Mouse (Mus musculus) left cerebral cortex, postnatal 25 days (tissue): ENCODE results near the gene Dapl1. TPM values are rescaled to one million over a fixed set of nuclear protein-coding genes. Genes with fewer than 3 reads are reported as not detected.
A peak's percentile ranks its signal among the peaks of the same experiment; 100 is the strongest.

Experiments
- DNase-seq, 2 experiments: peaks; one replicate each; pipeline ENCODE4 v3.0.0; 2022; ENCODE audit warnings: low spot score in 2 of 2, mixed read lengths in 1 of 2
- intact Hi-C: fragments of 180-260 bp; cut with DNase I; formaldehyde crosslinking; loops from one replicate; pipeline ENCODE4 v1.15.1; 2025
- total RNA-seq, 2 experiments: library from RNA; stranded (reverse); gene quantifications; 2 replicates each; pipeline ENCODE4 v1.2.3; 2021

Gene Dapl1
- 1 to 10 TPM in 1 of 2 experiments, not detected in 1; 1.7 TPM for total RNA-seq

DNA sequence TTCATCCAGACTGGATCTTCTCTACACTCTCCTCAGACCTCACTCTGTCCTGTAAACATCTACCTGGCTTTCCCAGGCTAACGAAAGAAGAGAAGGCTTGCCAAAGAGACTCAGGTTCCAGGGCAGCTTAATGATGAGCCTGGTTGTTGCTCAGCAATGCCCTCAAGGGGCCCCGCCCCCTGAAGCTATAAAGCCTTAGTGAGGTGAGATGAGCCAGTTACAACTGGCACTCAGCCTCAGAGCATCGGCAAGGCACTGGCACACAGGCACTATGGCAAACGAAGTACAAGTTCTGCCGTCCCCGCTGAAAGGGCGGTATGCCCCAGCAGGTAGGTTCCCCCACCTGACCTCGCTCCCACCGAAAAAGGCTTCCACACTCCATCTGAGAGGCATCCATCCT, at the start of gene Dapl1:
Gene Dapl1, plus strand, starts transcription at position 216 of the 400 bp plus-strand sequence.
- intact Hi-C loops: no loop called here
- DNase-seq: no peak

DNA sequence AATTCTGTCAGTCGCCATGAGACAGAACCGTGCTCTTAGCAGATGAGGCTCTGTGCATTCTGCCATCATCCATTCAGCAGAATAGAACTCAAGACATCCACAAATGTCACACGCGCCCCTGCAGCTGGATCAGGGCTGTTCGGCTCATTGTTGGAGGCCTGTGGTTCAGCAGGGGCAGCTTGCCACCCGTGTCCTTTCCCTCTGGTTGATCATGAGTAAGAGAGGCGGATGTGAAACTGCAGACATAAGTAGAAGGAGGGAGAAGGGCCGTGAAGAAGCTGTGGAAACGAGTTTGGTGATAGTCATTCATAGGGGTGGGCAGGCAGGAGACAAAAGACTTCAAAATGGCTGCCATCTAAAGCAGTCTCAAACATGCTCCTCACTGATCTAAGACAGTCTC, 49.6 kb upstream of the Dapl1 start:
- DNase-seq: no peak
- intact Hi-C loops: loop anchor here (5.0 kb wide), 1 partner anchor 273 kb away; the partner anchor contains the start of genes Ccdc148 and Pkp4

DNA sequence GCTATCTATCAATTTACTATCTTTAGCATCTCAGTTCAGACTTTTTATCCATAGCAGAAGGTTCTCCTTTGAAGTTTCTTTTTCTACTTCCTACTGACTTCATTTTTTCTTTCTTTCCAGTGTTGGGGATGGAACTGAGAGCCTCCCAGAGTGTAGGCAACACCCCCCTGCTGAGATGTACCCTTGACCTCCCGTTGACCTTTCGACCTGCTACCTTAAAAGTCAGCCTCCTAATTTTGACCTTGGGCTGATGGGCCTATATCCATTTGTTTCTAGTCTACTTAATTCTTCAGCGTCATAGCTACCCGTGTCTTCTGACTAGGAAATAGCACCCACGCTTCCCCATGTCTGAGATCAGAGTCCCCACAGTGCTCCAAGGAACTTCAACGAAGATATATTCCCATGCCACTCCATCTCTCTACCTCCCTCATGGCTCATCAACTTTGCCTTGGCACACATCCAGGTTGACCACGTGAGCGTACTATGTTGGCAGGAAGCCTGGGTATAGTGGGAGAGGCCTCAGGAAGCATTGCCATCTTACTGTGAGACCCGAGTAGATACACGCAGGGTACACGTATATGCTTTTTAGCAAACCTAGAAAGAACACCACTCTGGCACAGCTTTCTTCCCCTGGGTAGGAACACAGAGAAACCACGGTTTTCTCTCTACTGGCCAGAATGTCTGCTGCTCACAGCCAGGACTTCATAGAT, 46.6 kb upstream of the Dapl1 start:
- peak; percentile 79 to 82 for DNase-seq
- intact Hi-C loops: loop anchor here (2.0 to 5.0 kb wide), 4 partner anchors 276 to 737 kb away; partner anchors contain the start of genes Ccdc148 and Pkp4

DNA sequence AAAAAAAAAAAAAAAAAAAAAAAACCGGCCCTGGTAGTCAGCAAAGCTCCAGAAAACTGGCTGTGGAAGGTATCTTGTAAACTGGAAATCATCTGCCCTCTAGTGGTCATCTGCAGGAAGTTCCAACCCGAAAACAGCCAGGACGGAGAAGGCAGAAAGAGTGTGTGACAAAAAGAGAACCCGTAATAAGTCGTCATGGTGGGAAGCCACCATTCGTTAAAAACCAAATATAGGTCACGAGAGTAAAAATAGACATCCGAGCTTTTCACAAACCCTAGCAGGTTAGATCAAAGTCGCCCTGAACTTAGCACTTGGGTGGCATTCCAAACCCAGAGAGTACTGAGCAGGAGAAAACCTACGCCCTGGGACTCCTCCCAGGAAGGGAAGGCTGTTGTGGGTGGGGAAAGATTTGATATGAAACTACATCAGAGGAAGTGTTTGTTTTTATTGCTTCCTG, 45.9 kb upstream of the Dapl1 start:
- intact Hi-C loops: loop anchor here (2.0 to 5.0 kb wide), 4 partner anchors 276 to 738 kb away; partner anchors contain the start of genes Ccdc148 and Pkp4
- peak; percentile 73 to 82 for DNase-seq

DNA sequence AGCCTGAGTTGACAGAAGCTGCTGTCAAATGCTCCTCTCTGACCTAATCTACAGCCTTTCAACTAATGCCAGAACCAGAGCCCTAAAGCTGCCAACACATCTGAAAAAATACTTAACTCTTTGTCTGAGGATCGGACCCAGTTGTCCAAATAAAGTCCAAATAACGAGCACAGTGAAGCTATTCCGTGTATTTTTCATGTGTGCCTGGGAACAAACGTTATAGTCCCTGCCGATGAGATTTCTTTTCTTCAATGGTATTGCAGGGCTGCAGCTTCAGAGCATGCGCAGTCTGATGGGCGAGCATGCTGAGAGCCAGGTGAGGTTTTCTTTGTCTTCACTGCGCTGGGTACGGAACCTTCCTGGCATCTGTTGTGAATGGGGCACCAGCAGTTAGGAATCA, 44.6 kb upstream of the Dapl1 start:
- DNase-seq: no peak
- intact Hi-C loops: loop anchor here (2.0 to 5.0 kb wide), 5 partner anchors 278 to 758 kb away; partner anchors contain the start of genes Ccdc148 and Pkp4

DNA sequence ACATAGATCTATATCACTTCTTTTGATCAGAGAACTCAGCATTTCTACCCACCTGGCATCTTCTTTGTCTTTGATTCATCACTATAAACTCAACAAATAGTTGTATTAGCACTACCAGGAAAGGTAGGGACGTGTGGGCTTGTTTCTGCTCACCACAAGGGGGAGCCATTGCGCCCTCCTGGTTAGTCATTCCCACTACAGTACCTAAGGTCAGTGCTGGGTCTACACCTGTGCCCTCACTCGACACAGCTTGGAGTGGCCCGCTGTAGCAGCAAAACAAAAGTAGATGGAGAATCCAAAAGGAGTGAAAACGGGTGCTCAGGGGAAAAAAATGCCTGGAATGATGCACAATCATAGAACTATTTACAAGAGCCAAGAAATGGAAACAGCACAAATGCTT, 44.0 kb upstream of the Dapl1 start:
- intact Hi-C loops: loop anchor here (5.0 kb wide), 1 partner anchor 758 kb away; no protein-coding TSS in a partner anchor
- DNase-seq: peak; percentile 36 to 40

DNA sequence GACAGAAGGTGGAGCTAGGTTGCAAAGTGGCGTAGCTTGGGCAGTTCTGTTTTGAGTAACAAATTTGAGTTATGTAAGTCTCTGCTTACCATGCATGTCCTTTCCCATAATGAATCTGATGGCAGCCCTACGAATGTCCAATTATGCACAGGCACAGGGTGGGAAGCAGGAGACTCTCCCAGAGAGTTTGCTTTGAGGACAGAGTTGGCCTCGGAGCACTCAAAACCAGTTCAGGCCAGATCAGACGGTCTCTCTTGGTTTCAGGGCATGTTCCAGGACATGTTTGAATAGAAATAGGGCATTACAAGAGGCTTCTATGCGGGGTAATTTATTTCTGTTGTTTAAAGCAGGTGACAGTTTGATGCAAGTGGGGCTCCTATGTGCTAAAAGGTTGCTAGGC, 42.8 kb upstream of the Dapl1 start:
- intact Hi-C loops: loop anchor here (5.0 kb wide), 1 partner anchor 759 kb away; no protein-coding TSS in a partner anchor
- DNase-seq: no peak

DNA sequence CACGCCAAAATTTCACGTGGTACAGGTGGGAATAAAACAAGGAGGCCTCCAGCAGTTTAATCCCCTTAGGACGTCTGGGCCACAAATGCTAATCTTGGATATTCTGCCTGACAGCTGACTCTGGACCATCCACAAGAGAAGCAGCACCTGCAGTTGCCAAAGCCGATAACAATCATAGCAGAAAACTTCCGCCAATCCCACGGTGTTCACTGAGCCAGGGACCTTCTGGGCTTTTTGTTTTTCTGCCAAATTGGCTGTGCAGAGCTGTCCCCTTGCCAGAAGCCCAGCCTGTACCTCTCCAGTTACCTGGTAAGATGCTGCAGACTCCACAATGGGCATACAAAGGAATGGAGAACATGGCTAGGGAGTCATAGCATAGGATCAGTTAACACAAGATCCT, 37.8 kb upstream of the Dapl1 start:
- intact Hi-C loops: no loop called here
- no peak for DNase-seq

DNA sequence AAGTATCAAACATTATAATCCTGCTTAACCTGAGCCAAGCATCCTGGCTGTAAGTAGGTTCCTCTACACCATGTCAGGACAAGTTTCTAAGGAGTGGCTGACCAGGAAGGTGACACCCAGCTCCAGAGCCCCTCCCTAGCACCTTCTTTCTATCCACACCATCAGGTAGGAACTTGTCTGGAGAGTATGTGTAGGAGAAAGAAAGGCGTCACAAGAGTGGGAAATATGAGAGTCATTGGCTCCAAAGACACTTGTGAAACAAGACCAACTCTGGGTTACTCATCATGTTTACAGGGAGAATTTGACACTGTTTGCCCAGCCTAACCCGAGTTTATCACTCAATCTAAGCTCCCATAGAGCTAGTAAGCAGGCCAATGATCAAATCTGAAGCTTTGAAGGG, 36.7 kb upstream of the Dapl1 start:
- intact Hi-C loops: no loop called here
- DNase-seq: no peak

DNA sequence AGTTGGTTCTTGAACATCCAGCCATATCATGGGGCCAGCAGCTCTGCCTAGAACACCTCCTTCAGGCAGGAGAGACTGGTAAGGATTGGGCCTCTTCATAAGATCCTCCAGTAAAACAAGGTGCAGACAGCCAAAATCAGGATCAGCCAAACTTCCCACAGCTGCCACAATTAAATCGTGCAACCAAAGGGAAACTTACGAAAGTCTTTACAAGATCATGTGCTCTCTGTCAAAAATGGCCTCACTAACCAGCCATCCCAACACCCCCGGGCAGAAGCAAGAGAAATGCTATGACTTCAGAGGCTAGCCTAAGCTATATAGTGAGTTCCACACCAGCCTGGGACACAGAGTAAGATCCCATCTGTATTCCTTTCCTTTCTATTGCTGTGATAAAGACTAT, 35.9 kb upstream of the Dapl1 start:
- intact Hi-C loops: no loop called here
- no peak for DNase-seq

DNA sequence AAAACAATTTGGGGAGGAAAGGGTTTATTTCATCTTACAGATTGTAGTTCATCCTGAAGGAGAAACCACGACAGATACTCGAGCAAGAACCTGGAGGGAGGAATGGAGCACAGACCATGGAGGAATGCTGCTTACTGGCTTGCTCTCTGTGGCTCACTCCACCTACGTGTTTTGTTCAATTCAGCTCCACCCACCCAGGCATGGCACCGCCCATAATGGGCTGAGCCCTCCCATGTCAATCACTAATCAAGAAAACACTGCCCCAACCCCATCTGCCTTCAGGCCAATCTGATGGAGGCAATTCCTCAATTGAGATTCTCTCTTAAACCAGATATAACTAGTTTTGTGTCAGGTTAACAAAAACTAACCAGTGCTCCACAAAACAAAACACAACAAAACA, 35.5 kb upstream of the Dapl1 start:
- intact Hi-C loops: no loop called here
- no peak for DNase-seq

DNA sequence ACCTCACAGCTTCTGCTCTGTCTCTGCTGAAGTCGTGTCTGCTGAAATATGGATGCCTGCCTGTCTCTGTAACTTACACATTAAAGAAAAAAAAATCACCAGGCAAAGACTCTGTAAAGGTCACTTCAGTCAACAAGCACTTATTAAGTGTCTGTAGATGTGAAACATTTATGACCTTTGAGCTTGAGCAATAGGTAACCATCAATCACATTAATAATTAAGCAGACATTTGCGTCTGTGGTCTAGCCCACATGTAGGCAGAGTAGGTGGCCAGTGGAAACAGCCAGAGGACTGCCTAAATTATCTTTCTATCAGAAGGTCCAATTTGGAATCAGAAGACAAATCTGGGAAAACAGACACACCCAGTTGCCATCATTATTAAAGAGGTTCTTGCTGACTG, 32.8 kb upstream of the Dapl1 start:
- DNase-seq: no peak
- intact Hi-C loops: no loop called here

DNA sequence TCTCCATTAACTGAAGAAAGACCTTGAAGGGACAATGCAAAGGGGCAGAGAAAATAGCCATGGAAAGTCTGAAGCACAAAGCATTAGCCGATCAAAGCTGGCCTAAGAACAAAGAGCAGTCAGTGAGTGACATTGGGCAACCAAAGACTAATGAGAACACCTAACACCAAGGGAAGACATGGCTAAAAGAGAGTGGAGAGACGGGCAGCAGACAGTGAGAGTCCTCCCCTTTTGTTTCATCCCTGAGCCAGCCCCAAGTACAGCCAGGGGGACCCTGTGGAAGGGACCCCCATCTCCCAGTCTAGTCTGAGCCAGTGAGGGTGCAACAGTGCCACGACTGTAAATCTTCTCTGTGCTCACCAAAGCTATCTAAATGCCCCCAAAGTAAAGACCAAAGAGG, 32.4 kb upstream of the Dapl1 start:
- intact Hi-C loops: no loop called here
- DNase-seq: no peak

DNA sequence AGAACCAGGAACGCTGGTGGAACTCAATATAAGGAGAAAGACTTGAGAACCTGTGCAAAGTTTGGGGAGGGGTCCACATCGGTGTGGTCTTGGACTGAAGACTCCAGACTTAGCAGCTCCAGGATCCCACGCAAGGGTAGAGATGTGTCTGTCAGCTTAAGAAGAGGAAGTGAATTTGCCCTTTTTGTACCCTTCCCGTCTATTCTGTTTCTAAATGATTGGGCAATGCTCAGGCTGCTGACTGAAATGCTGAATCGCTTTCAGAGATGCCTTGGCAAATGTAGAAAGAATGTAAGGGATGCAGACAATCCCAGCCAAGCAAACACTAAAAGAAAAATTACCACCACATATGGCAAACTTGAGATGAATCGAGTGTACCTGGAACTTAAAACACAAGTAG, 22.4 kb upstream of the Dapl1 start:
- intact Hi-C loops: no loop called here
- DNase-seq: no peak

DNA sequence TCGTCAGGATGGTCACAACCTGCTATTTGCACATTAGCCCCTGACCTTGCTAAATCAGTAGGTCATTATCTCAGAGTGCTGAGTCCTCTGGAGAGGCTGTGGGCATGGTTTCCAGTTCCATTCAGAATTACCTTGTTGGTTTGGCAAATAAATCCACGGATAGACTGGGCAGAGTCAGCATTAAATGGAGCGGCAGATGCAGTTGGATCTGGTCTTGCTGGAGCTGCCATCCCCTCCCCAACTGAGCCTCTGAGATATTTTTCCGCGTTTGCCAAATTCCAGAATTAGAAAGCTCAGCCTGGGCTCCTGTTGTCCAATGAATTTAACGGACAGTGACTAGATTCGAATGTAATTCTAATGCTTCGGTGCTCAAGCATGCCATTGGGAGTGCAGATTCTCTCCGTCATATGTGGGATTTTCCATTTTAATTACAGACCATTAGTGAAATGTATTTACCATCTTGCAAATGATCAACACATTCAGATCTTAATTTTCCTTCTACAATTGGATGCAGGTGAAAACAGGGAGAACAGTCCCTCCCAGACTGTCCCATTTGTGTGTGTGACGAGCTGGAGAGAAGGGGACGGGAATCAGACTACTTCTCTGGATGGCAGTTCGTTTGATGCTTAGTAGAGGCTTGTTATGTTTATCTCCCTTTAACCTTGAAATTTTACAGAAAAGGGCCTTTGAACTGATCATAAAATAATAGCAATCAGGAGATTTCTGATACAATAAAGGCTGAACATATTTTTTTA, 20.8 kb upstream of the Dapl1 start:
- no peak for DNase-seq
- intact Hi-C loops: no loop called here

DNA sequence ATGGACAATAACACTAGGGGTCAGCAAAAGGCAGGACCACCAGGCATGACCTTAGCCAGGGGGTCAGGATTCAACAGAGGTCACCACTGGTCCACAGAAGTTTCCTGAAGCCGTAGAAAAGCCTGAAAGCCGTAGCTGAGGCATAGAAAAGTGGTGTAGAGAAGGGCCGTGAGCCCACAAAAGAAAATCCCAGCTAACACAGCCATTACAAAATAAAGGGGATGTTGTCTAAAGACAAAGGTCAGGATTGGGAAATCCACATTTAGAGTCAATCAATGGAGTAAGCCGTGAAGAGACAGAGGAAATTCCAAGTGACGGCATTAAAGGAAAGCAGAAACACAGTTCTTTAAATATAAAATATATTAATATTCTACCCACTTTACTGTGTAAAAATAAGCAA, 18.8 kb upstream of the Dapl1 start:
- DNase-seq: no peak
- intact Hi-C loops: no loop called here

DNA sequence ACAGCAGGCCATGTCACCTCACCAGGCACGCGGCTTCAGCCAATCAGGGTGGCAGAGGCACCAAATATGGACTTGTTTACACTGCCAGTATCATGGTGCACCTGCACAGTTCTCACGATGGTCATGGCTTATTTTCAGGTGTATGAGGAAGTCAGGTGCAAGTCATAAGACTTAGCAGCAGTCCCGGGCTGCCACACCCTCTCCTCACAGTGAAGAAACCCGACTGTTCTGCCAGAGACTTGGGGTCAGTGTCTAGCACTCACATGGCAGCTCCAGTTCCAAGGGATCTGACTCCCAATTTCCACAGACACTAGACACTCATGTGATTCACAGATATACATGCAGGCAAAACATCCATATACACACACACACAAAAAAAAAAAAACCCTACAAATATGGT, 18.1 kb upstream of the Dapl1 start:
- no peak for DNase-seq
- intact Hi-C loops: no loop called here

DNA sequence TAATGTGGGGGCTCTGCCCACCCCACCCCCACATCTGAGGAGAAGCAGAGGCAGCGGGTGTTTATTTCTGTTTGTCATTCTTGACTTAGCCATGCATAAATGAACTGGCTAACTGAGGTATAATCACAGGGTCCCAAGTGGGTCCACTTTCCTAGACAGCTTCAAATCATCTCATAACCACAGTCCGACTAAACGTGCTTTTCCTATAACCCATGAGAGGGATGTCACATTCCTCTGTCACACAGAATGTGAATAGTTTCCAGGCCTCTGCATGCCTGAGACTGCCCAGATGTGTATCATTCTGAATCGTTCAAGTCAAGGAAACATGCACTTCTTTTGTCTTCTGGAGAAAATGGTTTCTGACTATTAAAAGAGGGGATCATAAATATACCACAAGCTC, 17.4 kb upstream of the Dapl1 start:
- intact Hi-C loops: no loop called here
- peak in 1 of 2 experiments; percentile 4 for DNase-seq

DNA sequence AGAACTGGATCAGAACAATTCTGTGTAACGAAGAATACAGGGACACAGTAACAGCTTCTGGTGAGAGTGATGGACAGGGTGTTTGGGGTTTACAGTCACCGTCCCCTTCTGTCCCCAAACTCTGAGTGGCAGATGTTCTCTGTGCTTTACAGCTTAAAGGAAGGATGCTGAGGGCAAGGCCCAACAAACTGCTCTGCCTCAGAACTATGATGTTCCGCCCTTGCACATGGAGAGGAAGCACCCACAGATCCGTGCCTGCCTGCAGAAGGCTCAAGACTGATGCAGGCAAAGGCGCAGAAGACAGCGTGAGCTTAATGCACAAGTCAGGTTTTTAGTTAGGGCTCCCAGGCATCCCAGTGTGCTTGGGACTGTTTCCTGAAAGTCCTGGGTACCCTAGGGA, 16.5 kb upstream of the Dapl1 start:
- DNase-seq: no peak
- intact Hi-C loops: no loop called here

DNA sequence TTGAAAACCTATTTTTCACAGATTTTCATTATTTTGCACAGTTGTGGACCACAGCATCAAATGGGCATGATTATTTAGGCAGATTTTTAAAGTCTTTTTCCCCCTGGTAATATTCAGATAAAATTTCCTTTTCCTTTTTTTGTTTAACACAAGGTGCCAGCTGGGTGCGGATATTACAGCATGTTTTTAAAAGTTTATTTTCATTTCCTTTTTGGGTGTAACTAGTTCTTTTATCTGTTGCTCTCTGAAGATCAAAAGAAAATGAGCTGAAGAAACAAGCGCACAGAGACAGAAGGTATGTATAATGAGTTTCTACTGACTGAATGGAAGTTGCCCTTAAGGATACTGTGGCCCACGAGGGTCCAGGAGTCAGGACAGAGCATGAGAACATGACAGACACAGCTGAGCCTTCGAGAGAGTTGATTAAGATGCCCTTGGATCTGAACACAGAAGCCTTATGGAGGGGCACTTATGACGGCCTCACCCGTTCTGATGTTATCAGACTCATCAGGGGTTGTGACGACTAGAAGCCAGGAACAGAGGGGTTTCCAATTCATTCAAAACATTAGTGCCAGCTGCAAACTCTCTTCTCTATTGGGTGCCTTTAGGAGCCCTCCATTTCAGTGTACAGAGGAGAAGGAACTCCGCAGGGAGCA, 14.7 kb upstream of the Dapl1 start:
- no peak for DNase-seq

More for the DNA sequence above, 14.7 kb upstream of the Dapl1 start:
- intact Hi-C loops: no loop called here
